In the genomic region with DNA sequence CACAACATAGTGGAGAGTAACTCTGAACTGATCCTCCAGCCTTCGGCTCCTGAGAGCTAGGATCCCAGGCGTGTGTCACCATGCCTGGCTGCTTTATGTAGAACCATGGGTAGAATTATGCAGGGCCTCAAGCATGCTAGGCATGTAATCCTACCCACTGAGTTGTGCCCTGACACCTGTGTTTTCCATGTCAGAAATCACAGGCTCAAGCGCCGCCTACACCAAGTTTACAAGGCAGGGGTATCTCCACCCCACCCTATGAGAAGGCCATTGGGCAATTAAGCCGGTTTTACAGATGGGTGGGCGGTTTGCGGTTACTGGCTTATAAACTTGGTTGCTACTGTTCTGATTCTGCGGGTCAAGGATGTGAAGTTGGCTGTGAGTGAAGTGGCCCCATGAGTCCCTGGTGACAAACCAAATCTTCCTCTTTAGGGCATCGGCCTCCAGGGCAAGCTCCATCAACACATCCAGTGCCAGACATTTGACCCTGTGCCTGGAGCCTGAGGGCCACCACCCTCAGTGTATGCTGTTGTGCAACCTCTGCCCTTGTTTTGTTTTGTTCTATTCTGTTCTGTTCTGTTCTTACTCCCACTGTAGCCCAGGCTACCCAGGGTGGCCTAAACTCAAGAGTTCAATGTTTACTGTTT, we compare ENCODE assay signal across 12 mouse cellular contexts. TPM values are rescaled to one million over a fixed set of nuclear protein-coding genes. Genes with fewer than 3 reads are reported as not detected.
DNase-seq lines count a peak whose midpoint lies in the region; ATAC-seq lines count a peak whose summit lies in the region.
"Had no signal": no experiment of that assay in that cellular context is flagged by ENCODE, and none has a peak within 500 bp of the region (broad histone marks: within the 10 kb centered on the region; RNA-seq: fewer than 3 reads in every experiment).

No protein-coding gene starts in this region.

- H3K9me3 ChIP-seq in liver, embryonic 11.5 days (ENCODE audit: control insufficient read depth, low read length) = no peaks in the 10 kb centered on the region
- peaks cover 4% of the 10 kb centered on the region; the same call in 1 of the 2 replicates for H3K9me3 ChIP-seq in limb, embryonic 13.5 days
- H3K9me3 ChIP-seq in stomach, embryonic 16.5 days (replicated peaks; ENCODE audit: control insufficient read depth, low read length) = no peaks in the 10 kb centered on the region
- no peaks in the 10 kb centered on the region for H3K9me3 ChIP-seq in forebrain, embryonic 11.5 days (ENCODE audit: control insufficient read depth, low read length)

- H3K4me3 ChIP-seq in liver, embryonic 11.5 days (ENCODE audit: low read depth, low read length) = no peak overlapping the region
- H3K4me3 ChIP-seq in limb, embryonic 13.5 days = no peak overlapping the region
- no peak overlapping the region for H3K4me3 ChIP-seq in stomach, embryonic 16.5 days (replicated peaks; ENCODE audit: low read length)
- no peak overlapping the region for H3K4me3 ChIP-seq in forebrain, embryonic 11.5 days (ENCODE audit: low read depth, low read length)
- H3K4me3 ChIP-seq: left cerebral cortex, adult 2 months had no signal

- no peak for ATAC-seq in liver, embryonic 11.5 days (replicated peaks; ENCODE audit: low FRiP score)
- ATAC-seq in limb, embryonic 13.5 days (ENCODE audit: low FRiP score, low read depth) = peak; percentile 16
- ATAC-seq in stomach, embryonic 16.5 days (ENCODE audit: insufficient read depth, low FRiP score) = no peak
- no peak for ATAC-seq in forebrain, embryonic 11.5 days (replicated peaks; ENCODE audit: low FRiP score)
- ATAC-seq: intestine, postnatal 0 days had no signal

- H3K27ac ChIP-seq in liver, embryonic 11.5 days (ENCODE audit: low read depth, low read length) = no peak overlapping the region
- peak overlapping the region; percentile 63; the same call in 1 of the 2 replicates for H3K27ac ChIP-seq in limb, embryonic 13.5 days
- peak overlapping the region; percentile 27; the same call in 1 of the 2 replicates for H3K27ac ChIP-seq in stomach, embryonic 16.5 days (ENCODE audit: low read length)
- H3K27ac ChIP-seq in forebrain, embryonic 11.5 days (ENCODE audit: low read depth, low read length) = no peak overlapping the region
- H3K27ac ChIP-seq: left cerebral cortex, adult 2 months had no signal

- no peak overlapping the region for H3K4me2 ChIP-seq in liver, embryonic 11.5 days
- no peak overlapping the region for H3K4me2 ChIP-seq in limb, embryonic 13.5 days (replicated peaks)
- no peak overlapping the region for H3K4me2 ChIP-seq in stomach, embryonic 16.5 days (ENCODE audit: low read depth, low read length)
- H3K4me2 ChIP-seq in forebrain, embryonic 11.5 days (ENCODE audit: low read depth, low read length, severe bottlenecking) = no peak overlapping the region

- DNase-seq in liver = peak; percentile 2
- DNase-seq in liver, embryonic 11.5 days (ENCODE audit: low spot score) = no peak
- DNase-seq in adrenal gland, postnatal 14 days = peak; percentile 69
- no peak for DNase-seq in forebrain, embryonic 11.5 days (ENCODE audit: low spot score)
- no peak for DNase-seq in spleen, adult 12 weeks (ENCODE audit: low spot score)
- DNase-seq: thymus, postnatal 4 days had no signal

- H3K36me3 ChIP-seq in liver, embryonic 11.5 days (ENCODE audit: control insufficient read depth, insufficient read depth, low read length) = no peaks in the 10 kb centered on the region
- no peaks in the 10 kb centered on the region for H3K36me3 ChIP-seq in limb, embryonic 13.5 days
- no peaks in the 10 kb centered on the region for H3K36me3 ChIP-seq in stomach, embryonic 16.5 days (ENCODE audit: control insufficient read depth, insufficient read depth, low read length)
- no peaks in the 10 kb centered on the region for H3K36me3 ChIP-seq in forebrain, embryonic 11.5 days (ENCODE audit: control insufficient read depth, insufficient read depth, low read length)

- no peak overlapping the region for H3K9ac ChIP-seq in liver, embryonic 11.5 days (ENCODE audit: low read depth, low read length)
- no peak overlapping the region for H3K9ac ChIP-seq in limb, embryonic 13.5 days
- no peak overlapping the region for H3K9ac ChIP-seq in stomach, embryonic 16.5 days (ENCODE audit: low read length)
- no peak overlapping the region for H3K9ac ChIP-seq in forebrain, embryonic 11.5 days (ENCODE audit: low read length)

- 88% methylated on average over 9 of the region's 9 CpGs for WGBS in liver, embryonic 11.5 days
- 49% methylated on average over 9 of the region's 9 CpGs for WGBS in limb, embryonic 13.5 days
- WGBS in stomach, embryonic 16.5 days = 82% methylated on average over 9 of the region's 9 CpGs
- 94% methylated on average over 9 of the region's 9 CpGs for WGBS in forebrain, embryonic 11.5 days

- H3K4me1 ChIP-seq in liver, embryonic 11.5 days (replicated peaks; ENCODE audit: control insufficient read depth, insufficient read depth, low read length) = peaks cover 20% of the 10 kb centered on the region
- peaks cover 59% of the 10 kb centered on the region for H3K4me1 ChIP-seq in limb, embryonic 13.5 days
- peaks cover 42% of the 10 kb centered on the region for H3K4me1 ChIP-seq in stomach, embryonic 16.5 days (ENCODE audit: control insufficient read depth, insufficient read depth, low read length)
- 0 out of 2 replicates have a peak, but pooled peaks cover 9% of the 10 kb centered on the region for H3K4me1 ChIP-seq in forebrain, embryonic 11.5 days (replicated peaks; ENCODE audit: control insufficient read depth, insufficient read depth, low read length)

- no peaks in the 10 kb centered on the region for H3K27me3 ChIP-seq in liver, embryonic 11.5 days (replicated peaks; ENCODE audit: control insufficient read depth, insufficient read depth, low read length)
- peaks cover 5% of the 10 kb centered on the region for H3K27me3 ChIP-seq in limb, embryonic 13.5 days
- no peaks in the 10 kb centered on the region for H3K27me3 ChIP-seq in stomach, embryonic 16.5 days (ENCODE audit: control insufficient read depth, insufficient read depth, low read length)
- peaks cover 2% of the 10 kb centered on the region; the same call in 1 of the 2 replicates for H3K27me3 ChIP-seq in forebrain, embryonic 11.5 days (ENCODE audit: control insufficient read depth, insufficient read depth, low read length)

RNA-seq across cellular contexts. Expression of a gene that starts 3.2 kb away (rescaled TPM):
- polyA plus RNA-seq in liver, embryonic 11.5 days (2014; fragmentation: Nextera tagmentation; extraction: Ambion mirVana) = 5.1 and 5.5 TPM in 2 replicates
- total RNA-seq in adrenal gland, postnatal 14 days (2021) = 33.5 and 35.6 TPM in 2 replicates
- polyA plus RNA-seq in limb, embryonic 13.5 days (2015; fragmentation: Nextera tagmentation; extraction: Ambion mirVana) = 6.1 and 6.9 TPM in 2 replicates
- polyA plus RNA-seq in stomach, embryonic 16.5 days (2015; fragmentation: Nextera tagmentation; extraction: Ambion mirVana) = 8.6 and 9.2 TPM in 2 replicates
- polyA plus RNA-seq in forebrain, embryonic 11.5 days (2014; fragmentation: Nextera tagmentation; extraction: Ambion mirVana) = 2.9 and 3.3 TPM in 2 replicates

RNA-seq across cellular contexts. Expression of a gene that starts 10.7 kb away (rescaled TPM):
- 32.8 and 35.1 TPM in 2 replicates for polyA plus RNA-seq in liver, embryonic 11.5 days (2014; fragmentation: Nextera tagmentation; extraction: Ambion mirVana)
- 63.6 and 70.5 TPM in 2 replicates for total RNA-seq in adrenal gland, postnatal 14 days (2021)
- 55.9 and 58.8 TPM in 2 replicates for polyA plus RNA-seq in limb, embryonic 13.5 days (2015; fragmentation: Nextera tagmentation; extraction: Ambion mirVana)
- 37.1 and 40.3 TPM in 2 replicates for polyA plus RNA-seq in stomach, embryonic 16.5 days (2015; fragmentation: Nextera tagmentation; extraction: Ambion mirVana)
- polyA plus RNA-seq in forebrain, embryonic 11.5 days (2014; fragmentation: Nextera tagmentation; extraction: Ambion mirVana) = 29.8 and 31.2 TPM in 2 replicates

RNA-seq across cellular contexts. Expression of a gene that starts 37.8 kb away (rescaled TPM):
- not detected in 2 replicates for polyA plus RNA-seq in liver, embryonic 11.5 days (2014; fragmentation: Nextera tagmentation; extraction: Ambion mirVana)
- total RNA-seq in adrenal gland, postnatal 14 days (2021) = 3.5 and 28.1 TPM in 2 replicates
- polyA plus RNA-seq in limb, embryonic 13.5 days (2015; fragmentation: Nextera tagmentation; extraction: Ambion mirVana) = not detected in 2 replicates
- 0.18 and 0.70 TPM in 2 replicates for polyA plus RNA-seq in stomach, embryonic 16.5 days (2015; fragmentation: Nextera tagmentation; extraction: Ambion mirVana)
- polyA plus RNA-seq in forebrain, embryonic 11.5 days (2014; fragmentation: Nextera tagmentation; extraction: Ambion mirVana) = not detected in 2 replicates
- total RNA-seq: heart, postnatal 10 days had no signal
- polyA plus RNA-seq: intestine, postnatal 0 days; small intestine, adult 2 months had no signal

RNA-seq across cellular contexts. Expression of a gene that starts 41.5 kb away (rescaled TPM):
- polyA plus RNA-seq in liver, embryonic 11.5 days (2014; fragmentation: Nextera tagmentation; extraction: Ambion mirVana) = 2.3 and 2.5 TPM in 2 replicates
- total RNA-seq in adrenal gland, postnatal 14 days (2021) = 43.0 and 43.7 TPM in 2 replicates
- 2.0 and 2.3 TPM in 2 replicates for polyA plus RNA-seq in limb, embryonic 13.5 days (2015; fragmentation: Nextera tagmentation; extraction: Ambion mirVana)
- 16.4 and 16.7 TPM in 2 replicates for polyA plus RNA-seq in stomach, embryonic 16.5 days (2015; fragmentation: Nextera tagmentation; extraction: Ambion mirVana)
- 4.5 and 6.0 TPM in 2 replicates for polyA plus RNA-seq in forebrain, embryonic 11.5 days (2014; fragmentation: Nextera tagmentation; extraction: Ambion mirVana)

Comparison
In these comparisons a context has a peak if more than half of its experiments do, and no peak if none do; other contexts are left out.
1. DNase-seq: peak in liver (single experiment) and adrenal gland, postnatal 14 days (single experiment); none in liver, embryonic 11.5 days (single experiment), forebrain, embryonic 11.5 days (single experiment) and spleen, adult 12 weeks (single experiment).
2. H3K27ac ChIP-seq: peak in limb, embryonic 13.5 days (single experiment) and stomach, embryonic 16.5 days (single experiment); none in liver, embryonic 11.5 days (single experiment) and forebrain, embryonic 11.5 days (single experiment).